Mouse (Mus musculus): ENCODE measurements around the gene S100a9. TPM values are rescaled to one million over a fixed set of nuclear protein-coding genes. Genes with fewer than 3 reads are reported as not detected.
A peak's percentile ranks its signal among the peaks of the same experiment; 100 is the strongest.

The S100a9 gene
- polyA plus RNA-seq (2015; fragmentation: Nextera tagmentation; extraction: Ambion mirVana): 5.9 and 7.7 TPM in 2 replicates

DNA sequence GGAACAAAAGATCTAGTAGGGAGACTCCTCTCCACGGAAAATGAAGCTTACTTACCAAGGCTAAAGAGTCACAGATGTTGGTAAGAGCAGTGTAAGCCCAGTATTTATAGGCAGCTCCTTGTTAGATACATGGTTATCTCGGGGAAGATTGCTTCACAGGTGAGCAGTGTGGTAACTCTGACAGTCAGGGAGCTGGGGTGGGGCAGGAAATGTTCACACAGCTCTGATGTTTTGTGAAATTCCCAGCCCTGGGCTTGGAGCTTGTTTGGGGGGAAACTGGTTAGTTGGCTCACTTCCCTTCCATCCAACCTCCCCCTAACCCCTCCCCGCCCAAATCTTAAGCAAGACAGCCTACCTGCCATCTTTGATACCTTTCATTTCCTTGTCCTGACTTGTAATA lies at the start of gene S100a9:
S100a9 (minus strand) TSS at position 109 of the 400 bp plus-strand sequence.
- no peaks in the 10 kb centered on the region for H3K36me3 ChIP-seq
- H3K4me2 ChIP-seq: no peak within 1 kb of the TSS
- H3K27ac ChIP-seq: no peak within 1 kb of the TSS
- ATAC-seq (ENCODE audit: low FRiP score): no peak
- no peaks in the 10 kb centered on the region for H3K27me3 ChIP-seq
- no peak within 1 kb of the TSS for H3K4me3 ChIP-seq
- H3K4me1 ChIP-seq (replicated peaks): no peaks in the 10 kb centered on the region
- H3K9ac ChIP-seq: no peak within 1 kb of the TSS
- 64% methylated on average over 3 of the region's 3 CpGs for WGBS
- no peaks in the 10 kb centered on the region for H3K9me3 ChIP-seq

DNA sequence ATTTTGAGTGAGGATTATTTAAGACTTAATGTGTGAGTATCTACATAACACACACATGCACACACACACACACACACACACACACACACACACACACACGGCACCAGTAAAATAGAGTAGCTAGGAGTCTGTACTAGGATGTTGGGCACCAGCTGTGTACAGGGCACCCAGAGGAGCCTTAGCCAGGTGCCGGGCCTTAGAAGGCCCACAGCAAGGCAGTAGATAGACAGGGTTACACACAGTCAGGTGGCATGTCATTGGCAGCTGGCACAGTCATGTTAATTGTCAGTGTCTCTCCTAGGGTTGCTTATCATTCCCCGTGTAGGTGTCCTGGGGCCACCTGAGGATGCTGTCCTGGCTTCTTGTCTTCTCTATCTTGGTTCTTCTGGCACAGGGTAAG lies 31.1 kb upstream of the S100a9 start, which contains the start of gene Pglyrp4:
Pglyrp4 (plus strand) TSS at position 301 of the 400 bp plus-strand sequence.
- H3K9me3 ChIP-seq: no peaks in the 10 kb centered on the region
- 91% methylated on average over 3 of the region's 3 CpGs for WGBS
- no peak within 1 kb of the TSS for H3K27ac ChIP-seq
- no peak within 1 kb of the TSS for H3K4me2 ChIP-seq
- no peaks in the 10 kb centered on the region for H3K4me1 ChIP-seq (replicated peaks)
- ATAC-seq (ENCODE audit: low FRiP score): no peak
- no peak within 1 kb of the TSS for H3K4me3 ChIP-seq
- H3K27me3 ChIP-seq: no peaks in the 10 kb centered on the region
- no peak within 1 kb of the TSS for H3K9ac ChIP-seq
- no peaks in the 10 kb centered on the region for H3K36me3 ChIP-seq

DNA sequence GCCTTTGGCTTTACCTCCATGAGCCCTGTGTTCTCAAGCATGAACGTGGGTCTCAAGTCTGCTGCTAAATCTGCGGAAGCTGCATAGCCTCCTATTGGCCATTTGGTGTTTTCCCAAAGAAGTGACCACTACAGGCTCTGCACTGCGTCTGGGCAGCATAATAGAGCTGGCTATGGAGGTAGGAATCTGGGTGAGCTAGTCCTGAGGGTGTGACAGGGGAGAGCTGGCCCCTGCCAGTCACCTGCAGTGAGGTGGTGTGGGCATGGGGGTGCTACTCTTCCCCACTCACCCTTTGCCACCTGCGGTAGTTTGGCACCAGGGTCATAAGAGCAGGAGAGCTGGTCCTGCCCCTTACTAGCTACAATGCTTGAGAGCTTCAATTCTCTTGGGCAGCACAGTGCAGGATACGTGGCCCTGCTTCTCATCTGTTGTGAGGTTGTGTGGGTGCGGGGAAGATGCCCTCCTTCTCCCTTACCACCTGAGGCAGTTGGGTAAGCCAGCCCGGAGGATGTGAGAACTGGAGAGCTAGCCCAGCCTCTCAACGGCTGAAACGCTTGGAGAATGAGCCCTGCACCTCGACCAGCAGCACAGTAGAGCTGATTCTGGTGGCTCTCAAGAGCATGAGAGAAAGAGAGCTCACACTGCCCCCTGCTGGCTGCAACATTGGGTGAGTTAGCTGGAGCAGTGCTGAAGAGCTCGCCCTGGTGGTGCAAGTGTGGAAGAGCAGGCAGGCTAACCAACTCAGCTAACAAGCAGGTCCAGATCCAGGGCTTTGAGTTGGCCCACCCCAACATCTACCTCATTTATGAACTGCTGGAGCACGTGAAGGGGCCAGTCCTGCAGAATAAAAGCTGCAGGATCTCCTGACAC lies 14.3 kb upstream of the S100a9 start:
- H3K9ac ChIP-seq: no peak overlapping the region
- H3K27me3 ChIP-seq: no peaks in the 10 kb centered on the region
- no peaks in the 10 kb centered on the region for H3K9me3 ChIP-seq
- H3K4me2 ChIP-seq: no peak overlapping the region
- H3K36me3 ChIP-seq: no peaks in the 10 kb centered on the region
- H3K4me1 ChIP-seq (replicated peaks): no peaks in the 10 kb centered on the region
- 0 out of 2 replicates have a peak, but pooled peaks have one; percentile 39 for ATAC-seq (ENCODE audit: low FRiP score)
- WGBS: 54% methylated on average over 12 of the region's 12 CpGs
- no peak overlapping the region for H3K4me3 ChIP-seq
- no peak overlapping the region for H3K27ac ChIP-seq

- WGBS: 26% methylated on average over 4 of the region's 4 CpGs
- ATAC-seq (ENCODE audit: low FRiP score): peak; percentile 49; the same call in 1 of the 2 replicates
- no peaks in the 10 kb centered on the region for H3K36me3 ChIP-seq
Measured at GRCm38 (mm10) chr3:90708523-90709202, 13.1 kb upstream of the S100a9 start.

GRCm38 (mm10) chr3:90702244-90702643 lies 6.7 kb upstream of the S100a9 start:
- ATAC-seq (ENCODE audit: low FRiP score): no peak
- 90% methylated on average over 2 of the region's 2 CpGs for WGBS
- Histone ChIP-seq H3K4me1 (replicated peaks) (no peaks in the 10 kb centered on the region), H3K4me3 (no peak overlapping the region), H3K36me3 (no peaks in the 10 kb centered on the region), H3K27me3 (no peaks in the 10 kb centered on the region), H3K9me3 (no peaks in the 10 kb centered on the region), H3K27ac (no peak overlapping the region), H3K4me2 (no peak overlapping the region), H3K9ac (no peak overlapping the region)

More at GRCm38 (mm10) chr3:90708523-90709202, 13.1 kb upstream of the S100a9 start:
- H3K4me3 ChIP-seq: no peak overlapping the region
- H3K9me3 ChIP-seq: no peaks in the 10 kb centered on the region
- H3K27me3 ChIP-seq: no peaks in the 10 kb centered on the region
- no peaks in the 10 kb centered on the region for H3K4me1 ChIP-seq (replicated peaks)
- no peak overlapping the region for H3K9ac ChIP-seq
- no peak overlapping the region for H3K4me2 ChIP-seq
- H3K27ac ChIP-seq: no peak overlapping the region

- Histone ChIP-seq H3K27ac (no peak overlapping the region), H3K4me3 (no peak overlapping the region), H3K9me3 (no peaks in the 10 kb centered on the region), H3K4me2 (no peak overlapping the region), H3K36me3 (no peaks in the 10 kb centered on the region), H3K27me3 (no peaks in the 10 kb centered on the region), H3K4me1 (replicated peaks) (no peaks in the 10 kb centered on the region), H3K9ac (no peak overlapping the region)
- no peak for ATAC-seq (ENCODE audit: low FRiP score)
- 83% methylated on average over 2 of the region's 2 CpGs for WGBS
Measured at GRCm38 (mm10) chr3:90693496-90693895, 2.0 kb downstream of the S100a9 start.

GRCm38 (mm10) chr3:90686835-90687234 lies 8.7 kb downstream of the S100a9 start:
- no peak overlapping the region for H3K4me2 ChIP-seq
- H3K36me3 ChIP-seq: no peaks in the 10 kb centered on the region
- no peaks in the 10 kb centered on the region for H3K4me1 ChIP-seq (replicated peaks)
- no peak overlapping the region for H3K9ac ChIP-seq
- no peak overlapping the region for H3K27ac ChIP-seq
- no peak overlapping the region for H3K4me3 ChIP-seq
- H3K9me3 ChIP-seq: no peaks in the 10 kb centered on the region
- 88% methylated on average over 2 of the region's 2 CpGs for WGBS
- no peak for ATAC-seq (ENCODE audit: low FRiP score)
- H3K27me3 ChIP-seq: no peaks in the 10 kb centered on the region

DNA sequence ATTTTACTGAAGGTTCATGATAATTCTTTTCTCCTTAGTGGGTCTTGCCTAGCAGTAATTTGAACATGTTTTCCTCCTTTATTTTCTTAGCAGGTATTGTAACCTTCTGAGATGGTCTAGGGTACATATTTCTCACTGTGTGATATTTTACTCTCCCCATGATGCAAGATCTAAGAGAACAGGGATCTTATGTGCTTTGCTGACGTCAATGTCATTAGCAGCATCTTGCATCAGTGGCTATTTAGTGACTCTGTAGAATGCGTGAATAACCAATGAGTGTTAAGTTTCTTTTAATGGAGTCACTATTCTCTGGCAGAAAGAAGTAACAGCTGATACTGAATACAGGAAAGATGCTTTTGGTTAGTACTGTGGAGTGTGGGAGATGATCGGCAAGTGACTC lies 11.6 kb downstream of the S100a9 start:
- 87% methylated on average over 3 of the region's 3 CpGs for WGBS
- no peaks in the 10 kb centered on the region for H3K27me3 ChIP-seq
- H3K36me3 ChIP-seq: no peaks in the 10 kb centered on the region
- no peak overlapping the region for H3K4me2 ChIP-seq
- no peaks in the 10 kb centered on the region for H3K9me3 ChIP-seq
- H3K4me1 ChIP-seq (replicated peaks): no peaks in the 10 kb centered on the region
- H3K4me3 ChIP-seq: no peak overlapping the region
- no peak for ATAC-seq (ENCODE audit: low FRiP score)
- no peak overlapping the region for H3K9ac ChIP-seq
- H3K27ac ChIP-seq: no peak overlapping the region

DNA sequence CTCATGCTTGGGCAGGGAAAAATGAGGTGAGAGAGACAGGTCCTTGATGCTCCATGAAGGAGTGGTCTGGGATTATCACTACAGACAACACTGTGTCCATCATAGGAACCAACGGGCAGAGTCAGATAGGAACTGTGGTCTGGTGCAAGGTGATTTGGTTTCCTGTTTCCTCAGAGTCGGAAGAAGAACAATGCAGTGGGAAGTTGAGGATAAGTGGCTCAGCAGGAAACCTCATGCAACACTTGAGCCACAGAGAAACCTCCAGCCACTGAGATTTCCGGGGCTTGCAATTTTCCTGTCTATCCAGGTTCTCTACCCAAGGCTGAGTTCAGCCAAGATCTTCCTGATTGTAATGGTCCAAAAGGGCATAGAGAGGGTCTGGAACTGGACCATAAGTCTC lies 16.9 kb downstream of the S100a9 start:
- no peak for ATAC-seq (ENCODE audit: low FRiP score)
- no peaks in the 10 kb centered on the region for H3K4me1 ChIP-seq (replicated peaks)
- no peak overlapping the region for H3K4me3 ChIP-seq
- no peak overlapping the region for H3K9ac ChIP-seq
- no peaks in the 10 kb centered on the region for H3K27me3 ChIP-seq
- no peaks in the 10 kb centered on the region for H3K9me3 ChIP-seq
- H3K36me3 ChIP-seq: no peaks in the 10 kb centered on the region
- 71% methylated on average over 3 of the region's 3 CpGs for WGBS
- H3K4me2 ChIP-seq: no peak overlapping the region
- H3K27ac ChIP-seq: no peak overlapping the region

GRCm38 (mm10) chr3:90668846-90669245 lies 26.7 kb downstream of the S100a9 start, which contains the start of gene S100a8:
TSS of gene S100a8 (plus strand) at chr3:90668978.
- H3K27me3 ChIP-seq: no peaks in the 10 kb centered on the region
- 74% methylated on average over 8 of the region's 8 CpGs for WGBS
- H3K4me3 ChIP-seq: no peak within 1 kb of the TSS
- no peaks in the 10 kb centered on the region for H3K36me3 ChIP-seq
- H3K9me3 ChIP-seq: no peaks in the 10 kb centered on the region
- H3K9ac ChIP-seq: no peak within 1 kb of the TSS
- H3K27ac ChIP-seq: no peak within 1 kb of the TSS
- no peak for ATAC-seq (ENCODE audit: low FRiP score)
- no peaks in the 10 kb centered on the region for H3K4me1 ChIP-seq (replicated peaks)
- H3K4me2 ChIP-seq: no peak within 1 kb of the TSS

DNA sequence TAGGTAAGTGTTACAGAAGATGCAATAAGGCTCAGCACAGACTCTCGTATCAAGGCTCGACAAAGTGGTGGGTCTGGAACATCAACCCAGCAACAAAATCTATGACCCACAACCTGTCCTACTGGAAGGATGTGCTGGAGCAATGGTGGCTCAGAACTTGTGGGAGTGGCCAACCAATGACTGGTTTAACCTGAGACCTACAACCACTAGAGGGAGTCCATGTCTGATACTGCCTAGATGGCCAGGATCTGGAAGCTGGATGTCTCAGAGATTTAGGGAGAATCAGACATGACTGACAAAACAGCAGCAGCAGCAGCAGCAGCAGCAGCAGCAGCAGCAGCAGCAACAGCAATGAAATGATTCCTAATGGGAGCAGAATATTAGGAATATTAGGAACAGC lies 31.3 kb downstream of the S100a9 start:
- Histone ChIP-seq H3K27ac (no peak overlapping the region), H3K4me3 (no peak overlapping the region), H3K9me3 (no peaks in the 10 kb centered on the region), H3K36me3 (no peaks in the 10 kb centered on the region), H3K4me1 (replicated peaks) (no peaks in the 10 kb centered on the region), H3K27me3 (no peaks in the 10 kb centered on the region), H3K4me2 (no peak overlapping the region), H3K9ac (no peak overlapping the region)
- WGBS: 94% methylated on average over 2 of the region's 2 CpGs
- ATAC-seq (ENCODE audit: low FRiP score): no peak

DNA sequence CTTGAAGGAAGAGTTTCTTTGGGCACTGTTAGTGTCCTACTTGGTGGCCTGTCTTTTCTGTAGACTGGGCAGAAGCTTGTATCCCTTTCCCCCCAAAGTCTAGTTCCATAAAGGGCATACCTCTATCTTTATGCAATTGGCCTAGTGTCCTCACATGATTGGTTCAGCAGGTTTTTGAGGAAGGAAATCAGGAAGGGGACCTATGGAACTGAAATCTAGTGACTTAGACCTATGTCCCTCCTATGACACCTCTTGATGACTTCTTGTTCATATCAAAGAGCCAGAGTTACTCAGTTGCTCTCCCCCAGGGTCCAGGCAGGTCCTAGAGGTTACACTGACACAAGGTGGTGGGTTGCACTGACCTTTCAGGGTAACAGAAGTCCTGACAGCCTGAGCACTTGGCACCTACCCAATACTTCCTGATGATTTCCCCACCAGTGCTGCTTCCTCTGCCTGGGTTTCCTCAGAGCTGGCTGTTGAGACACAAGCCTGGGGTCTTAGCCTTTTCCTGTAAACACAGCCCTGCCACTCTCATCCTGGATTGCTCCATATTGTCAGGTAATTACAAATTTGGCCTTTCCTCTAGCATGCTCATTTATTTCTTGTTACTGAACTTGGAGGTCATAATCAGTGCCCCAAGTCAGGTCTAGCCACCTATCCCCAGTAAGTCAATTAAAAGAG lies 36.0 kb downstream of the S100a9 start:
- H3K4me2 ChIP-seq: no peak overlapping the region
- no peaks in the 10 kb centered on the region for H3K36me3 ChIP-seq
- no peak overlapping the region for H3K4me3 ChIP-seq
- H3K27me3 ChIP-seq: no peaks in the 10 kb centered on the region
- H3K9ac ChIP-seq: no peak overlapping the region
- H3K4me1 ChIP-seq (replicated peaks): no peaks in the 10 kb centered on the region
- no peak overlapping the region for H3K27ac ChIP-seq
- no peaks in the 10 kb centered on the region for H3K9me3 ChIP-seq
- ATAC-seq (ENCODE audit: low FRiP score): no peak

Measured in hindbrain, embryonic 13.5 days (tissue).